Mouse (Mus musculus) right cerebral cortex, adult 18-20 months (tissue): ENCODE data around the gene Rgs7.

Source experiments
- DNase-seq: peaks from one replicate; pipeline ENCODE4 v3.0.0; 2022; ENCODE audit warnings: mixed read lengths

The Rgs7 gene

DNA sequence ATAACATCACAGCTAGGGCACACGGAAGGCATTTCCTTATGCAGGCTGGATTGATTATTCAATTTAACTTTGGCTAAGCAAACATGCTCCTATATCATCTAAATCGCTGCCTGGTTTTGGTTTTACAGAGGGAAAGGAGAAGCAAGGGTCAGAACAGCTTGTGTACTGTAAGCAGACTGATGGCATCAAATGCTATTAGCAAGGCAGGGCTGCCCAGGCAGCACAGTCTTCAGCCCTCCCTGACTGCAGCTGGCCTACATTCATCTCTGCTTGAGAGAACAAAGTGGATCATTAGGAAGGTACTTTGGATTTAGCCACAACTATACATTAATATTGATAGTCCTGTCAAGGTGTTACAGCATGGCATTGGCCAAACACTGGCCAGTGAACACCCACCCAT, 65.2 kb downstream of the Rgs7 start:
- DNase-seq: no peak

DNA sequence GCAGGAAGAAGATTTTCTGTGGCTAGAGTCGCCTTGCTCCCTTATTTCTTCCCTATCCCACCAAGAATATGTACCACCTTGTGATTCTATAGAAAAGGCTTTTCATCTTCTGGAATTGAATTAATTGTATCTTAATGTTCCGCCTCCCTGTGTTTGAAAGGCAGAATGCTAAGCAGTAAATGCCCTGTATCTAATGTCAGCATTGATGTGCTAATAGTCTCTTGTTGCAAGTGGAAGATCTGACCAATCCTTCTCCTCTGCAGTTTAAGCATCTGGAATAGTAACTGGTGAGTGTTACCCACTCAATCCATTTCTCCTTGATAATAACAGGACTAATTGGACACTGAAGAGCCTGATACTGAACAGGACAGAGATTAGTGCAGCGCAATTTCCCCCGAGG, 65.9 kb downstream of the Rgs7 start:
- DNase-seq: no peak

DNA sequence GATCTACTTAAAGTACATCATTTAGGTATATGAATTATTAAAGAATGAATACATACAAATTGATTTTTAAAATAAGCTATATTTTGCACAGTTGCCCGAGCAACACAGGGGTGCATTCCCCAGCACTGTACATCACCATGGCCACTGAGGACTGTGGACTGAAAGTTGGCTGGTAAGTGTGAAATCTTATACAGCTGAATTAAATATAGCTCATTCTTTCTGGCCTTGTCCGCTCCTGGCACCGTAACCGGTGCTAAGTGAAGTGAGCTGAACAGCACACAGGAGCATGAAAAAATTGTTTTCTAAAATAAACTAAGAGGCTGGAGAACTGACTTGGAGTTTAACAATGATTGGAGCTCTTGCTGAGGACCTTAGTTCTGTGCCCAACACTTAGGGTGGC, 71.4 kb downstream of the Rgs7 start:
- DNase-seq: peak; percentile 48

GRCm38 (mm10) chr1:175415728-175416127, 76.6 kb downstream of the Rgs7 start:
- no peak for DNase-seq

GRCm38 (mm10) chr1:175410399-175410798, 81.9 kb downstream of the Rgs7 start:
- DNase-seq: no peak

DNA sequence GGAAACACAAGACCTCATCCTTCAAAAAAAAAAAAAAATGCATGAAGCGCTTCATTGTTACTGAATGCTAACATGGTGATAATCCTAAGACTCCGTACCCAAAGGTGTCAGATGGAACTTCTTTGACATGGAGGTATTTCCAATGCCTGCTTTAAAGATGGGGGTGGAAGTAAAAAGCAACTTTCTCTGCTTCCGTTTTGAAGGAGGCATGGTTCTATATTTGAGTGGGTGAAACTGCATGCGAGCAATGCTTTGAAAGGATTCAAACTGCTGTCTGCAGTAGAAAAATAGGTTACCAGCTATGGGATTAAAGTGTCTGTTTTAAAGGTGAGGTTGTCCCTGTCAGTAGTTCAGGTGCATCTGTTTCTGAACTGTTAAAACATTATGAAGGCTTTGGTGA, 100.4 kb downstream of the Rgs7 start:
- DNase-seq: no peak

- no peak for DNase-seq
These were observed 103.0 kb downstream of the Rgs7 start for GRCm38 (mm10) chr1:175389250-175389649.

DNA sequence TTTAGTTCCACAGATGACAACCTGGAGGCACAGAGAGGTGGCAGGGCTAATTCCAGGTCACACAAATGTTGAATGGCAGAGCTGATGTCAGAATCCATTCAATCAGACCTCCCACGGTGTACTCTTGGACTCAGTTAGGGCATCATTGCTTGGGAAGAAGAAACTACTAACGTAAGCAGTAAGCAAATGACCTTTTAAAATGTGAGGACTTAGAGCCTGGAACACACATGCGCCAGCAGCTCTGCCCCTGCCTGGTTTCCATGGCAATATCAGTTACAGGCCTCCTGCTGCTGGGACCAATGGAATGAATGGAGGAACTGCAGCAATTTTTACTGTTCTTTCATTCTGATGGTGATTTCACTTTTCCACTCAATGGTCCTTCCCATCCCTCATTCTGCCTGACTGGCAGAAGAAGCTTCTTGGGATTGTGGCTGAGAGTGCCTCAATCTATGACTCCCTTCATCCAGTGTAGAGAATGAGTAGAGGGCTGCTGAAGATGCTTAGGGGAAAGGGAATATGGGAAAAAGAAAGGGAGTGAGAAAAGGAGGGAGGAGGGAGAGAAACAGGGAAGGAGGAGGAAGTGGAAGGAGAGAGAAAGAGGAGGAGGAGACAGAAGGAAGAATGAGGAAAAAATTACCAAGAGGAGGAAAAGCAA, 106.6 kb downstream of the Rgs7 start:
- DNase-seq: no peak

DNA sequence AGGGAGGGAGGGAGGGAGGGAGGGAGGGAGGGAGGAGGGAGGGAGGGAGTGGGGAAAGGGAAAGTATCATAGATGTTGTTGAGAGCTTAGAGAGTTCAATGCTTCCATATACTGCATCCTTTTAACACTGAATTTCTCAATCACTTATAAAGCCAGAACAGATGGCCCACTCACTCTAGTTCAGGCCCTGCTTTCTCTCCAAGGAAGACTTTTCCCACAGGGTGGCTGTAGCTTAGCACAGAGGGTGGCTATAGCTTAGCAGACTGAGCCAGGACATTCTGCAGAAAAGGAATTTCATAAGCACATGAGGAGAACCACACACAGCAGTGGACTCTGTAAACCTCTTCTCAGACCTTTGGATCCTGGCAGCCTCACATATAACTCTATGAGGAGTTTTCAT, 119.7 kb downstream of the Rgs7 start:
- DNase-seq: no peak

- DNase-seq: no peak
These were observed 124.2 kb downstream of the Rgs7 start for GRCm38 (mm10) chr1:175368062-175368461.

DNA sequence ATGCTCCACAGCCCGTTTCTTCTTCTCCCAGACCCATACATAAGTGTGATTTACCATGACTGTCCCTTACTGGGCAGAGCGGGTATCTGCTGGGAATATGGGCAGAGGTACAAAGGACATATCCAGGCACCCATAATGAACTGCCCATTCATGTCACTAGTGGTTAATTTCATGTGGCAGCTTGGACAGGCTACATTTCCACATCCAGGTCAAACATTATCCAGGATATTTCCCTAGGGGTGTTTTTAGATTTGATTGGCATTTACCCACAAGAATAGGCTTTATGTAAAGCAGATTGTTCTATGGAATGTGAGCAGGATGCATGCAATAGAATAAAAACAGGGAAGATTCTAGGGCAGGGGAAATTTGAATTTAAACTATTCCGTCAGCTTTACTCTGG, 128.7 kb downstream of the Rgs7 start:
- no peak for DNase-seq

- DNase-seq: peak; percentile 37
These were observed 132.6 kb downstream of the Rgs7 start for GRCm38 (mm10) chr1:175359411-175360366.

- DNase-seq: no peak
These were observed 139.4 kb downstream of the Rgs7 start for GRCm38 (mm10) chr1:175352921-175353320.

DNA sequence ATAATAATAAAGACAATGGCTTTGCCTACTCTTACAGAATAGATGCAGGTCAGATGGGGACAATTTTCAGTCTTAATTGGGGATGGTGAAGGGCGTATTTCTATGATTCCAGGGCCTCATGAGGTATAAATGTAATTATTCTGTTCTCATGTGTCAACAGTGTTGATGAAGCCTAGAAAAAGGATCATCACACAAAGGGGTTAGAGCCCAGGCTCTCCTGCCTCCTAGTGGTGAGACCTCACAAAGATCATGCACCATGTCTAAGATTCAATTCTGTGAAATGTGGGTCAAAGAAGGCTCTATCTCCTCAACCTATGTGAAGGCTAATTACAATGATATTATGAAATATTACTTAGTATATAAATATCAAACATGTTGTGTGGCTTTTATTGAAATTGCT, 146.1 kb downstream of the Rgs7 start:
- no peak for DNase-seq

DNA sequence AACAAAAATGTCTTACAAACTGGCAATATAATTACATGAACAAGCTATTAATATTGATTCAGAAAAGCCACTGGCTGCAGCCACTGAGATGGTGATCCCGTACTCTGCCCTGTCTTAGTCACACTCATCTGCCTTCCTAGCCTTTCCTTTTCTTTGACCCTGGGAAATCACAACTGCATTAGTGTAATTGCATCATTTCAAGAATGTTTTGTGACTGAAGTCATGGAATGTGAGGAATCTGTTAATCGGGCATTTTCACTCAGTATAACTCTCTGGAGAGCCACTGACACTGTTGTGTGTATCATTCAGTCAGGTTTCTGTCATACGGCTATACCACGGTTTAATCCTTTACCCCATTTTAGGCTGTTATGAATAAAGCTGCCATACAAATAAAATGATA, 156.1 kb downstream of the Rgs7 start:
- no peak for DNase-seq

DNA sequence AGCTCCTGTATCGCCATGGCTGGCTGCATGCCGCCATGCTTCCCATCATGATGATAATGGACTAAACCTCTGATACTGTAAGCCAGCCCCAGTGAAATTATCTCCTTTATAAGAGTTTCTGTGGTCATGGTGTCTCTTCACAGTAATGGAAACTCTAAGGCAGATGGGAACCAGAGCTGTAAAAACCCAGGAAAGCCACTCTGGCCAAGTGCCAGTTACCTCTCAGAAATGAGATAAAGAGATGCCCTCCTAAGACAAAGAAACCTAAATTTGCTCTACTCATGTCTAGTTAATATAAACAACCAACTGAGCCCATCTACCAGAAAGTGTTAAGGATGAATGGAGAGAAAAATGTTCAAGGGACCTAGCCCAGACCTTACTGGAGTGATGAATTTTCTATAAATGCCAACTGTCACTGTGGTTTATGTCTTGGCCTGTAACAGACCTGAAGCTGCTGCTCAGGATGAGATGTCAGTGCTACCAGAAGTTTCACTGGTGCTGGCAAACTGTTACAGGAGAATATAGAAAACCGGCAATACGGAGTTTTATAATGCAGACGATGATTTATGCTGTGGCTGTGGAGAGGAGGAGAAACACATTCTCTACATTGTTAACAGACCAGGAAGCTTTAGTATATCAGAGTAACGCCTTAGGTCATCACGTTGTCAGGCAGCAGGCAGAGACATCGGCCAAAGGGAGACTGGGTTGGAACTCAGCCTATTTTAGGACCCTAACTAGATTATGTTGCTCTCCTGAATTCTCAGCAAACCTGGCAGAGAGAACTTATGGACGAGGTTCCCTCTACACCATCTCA, 159.1 kb downstream of the Rgs7 start:
- no peak for DNase-seq

GRCm38 (mm10) chr1:175329934-175330471, 162.3 kb downstream of the Rgs7 start:
- no peak for DNase-seq

- no peak for DNase-seq
These were observed 169.5 kb downstream of the Rgs7 start for GRCm38 (mm10) chr1:175322781-175323180.

DNA sequence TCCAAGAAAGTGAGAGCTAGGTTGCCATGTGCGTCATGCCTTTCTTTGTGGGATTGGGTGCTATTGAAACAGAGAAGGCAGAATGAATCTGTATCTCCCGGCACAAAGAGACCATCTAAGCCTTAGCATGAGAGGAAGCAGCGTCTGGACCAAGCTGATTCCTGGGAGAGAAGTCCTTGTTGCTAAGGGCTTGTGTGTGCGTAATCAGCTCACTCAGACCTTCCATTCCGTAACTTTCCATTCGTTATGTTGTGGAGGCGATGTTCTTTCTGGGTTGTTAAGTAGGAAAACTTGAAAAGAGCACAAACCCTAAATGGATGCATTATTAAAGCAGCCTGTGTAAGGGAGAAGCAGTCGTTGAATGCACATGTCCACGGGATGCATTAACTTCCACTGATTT, 173.1 kb downstream of the Rgs7 start:
- peak; percentile 51 for DNase-seq

- DNase-seq: no peak
These were observed 175.0 kb downstream of the Rgs7 start for GRCm38 (mm10) chr1:175317264-175317663.

GRCm38 (mm10) chr1:175307604-175308003, 184.7 kb downstream of the Rgs7 start:
- DNase-seq: peak; percentile 52

- no peak for DNase-seq
These were observed 191.4 kb downstream of the Rgs7 start for GRCm38 (mm10) chr1:175300895-175301294.

GRCm38 (mm10) chr1:175300404-175300803, 191.9 kb downstream of the Rgs7 start:
- DNase-seq: no peak
